Mouse (Mus musculus) frontal cortex, postnatal 36 days (tissue): ENCODE data around the gene Ppp1r3c.
A peak's percentile ranks its signal among the peaks of the same experiment; 100 is the strongest.

Source experiments
- DNase-seq, 2 experiments: peaks; one replicate each; pipeline ENCODE4 v3.0.0; 2022; ENCODE audit warnings: low spot score in 2 of 2

Ppp1r3c gene

DNA sequence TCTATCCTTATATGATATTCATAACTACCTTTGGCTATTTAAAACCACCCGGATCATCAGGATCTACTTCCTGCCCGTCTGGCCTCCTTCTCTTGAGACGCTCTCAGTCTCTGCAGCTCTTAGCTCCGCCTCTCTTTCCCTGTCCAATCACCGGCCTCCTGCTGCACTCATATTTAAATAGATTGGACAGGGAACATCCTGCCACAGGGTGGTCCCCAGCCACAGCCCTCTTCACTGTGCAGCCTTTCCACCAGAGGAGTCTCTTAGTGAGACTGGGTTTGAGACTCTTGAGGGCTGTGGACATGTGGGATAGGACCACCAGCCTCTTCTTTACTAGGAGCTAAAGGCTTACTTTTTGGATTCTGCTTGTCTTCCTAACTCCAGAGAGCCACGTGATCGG is 20.2 kb downstream of the Ppp1r3c start:
- DNase-seq, result no peak

- DNase-seq, result no peak
Observed at GRCm38 (mm10) chr19:36715591-36715990, 20.9 kb downstream of the Ppp1r3c start.

GRCm38 (mm10) chr19:36714492-36714891 is 22.0 kb downstream of the Ppp1r3c start:
- DNase-seq, result no peak

GRCm38 (mm10) chr19:36713092-36713491 is 23.4 kb downstream of the Ppp1r3c start:
- no peak for DNase-seq

- no peak for DNase-seq
Observed at GRCm38 (mm10) chr19:36706195-36706594, 30.3 kb downstream of the Ppp1r3c start.

GRCm38 (mm10) chr19:36705286-36706146 is 30.9 kb downstream of the Ppp1r3c start:
- DNase-seq, result peak in 1 of 2 experiments; percentile 26

DNA sequence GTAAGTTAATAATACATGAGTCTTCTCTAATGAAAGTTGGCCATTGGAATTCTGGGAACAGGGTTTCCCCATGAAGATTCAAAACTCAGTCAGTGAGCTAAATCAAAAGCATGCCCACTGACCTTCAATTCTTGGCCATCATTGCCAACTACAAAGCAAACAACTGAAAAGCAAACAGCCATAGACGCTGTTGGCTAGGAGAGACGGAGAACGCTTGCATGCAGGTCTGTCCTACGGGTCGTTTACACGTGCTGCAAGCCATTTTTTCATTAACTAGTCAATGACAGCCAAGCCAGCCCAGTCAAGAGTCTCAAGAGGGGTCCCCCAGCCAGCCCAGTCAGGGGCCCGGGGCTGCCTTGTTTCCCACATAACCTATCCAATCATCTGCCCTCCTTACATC is 31.7 kb downstream of the Ppp1r3c start:
- DNase-seq, result no peak

- no peak for DNase-seq
Observed at GRCm38 (mm10) chr19:36701809-36702622, 34.4 kb downstream of the Ppp1r3c start.

DNA sequence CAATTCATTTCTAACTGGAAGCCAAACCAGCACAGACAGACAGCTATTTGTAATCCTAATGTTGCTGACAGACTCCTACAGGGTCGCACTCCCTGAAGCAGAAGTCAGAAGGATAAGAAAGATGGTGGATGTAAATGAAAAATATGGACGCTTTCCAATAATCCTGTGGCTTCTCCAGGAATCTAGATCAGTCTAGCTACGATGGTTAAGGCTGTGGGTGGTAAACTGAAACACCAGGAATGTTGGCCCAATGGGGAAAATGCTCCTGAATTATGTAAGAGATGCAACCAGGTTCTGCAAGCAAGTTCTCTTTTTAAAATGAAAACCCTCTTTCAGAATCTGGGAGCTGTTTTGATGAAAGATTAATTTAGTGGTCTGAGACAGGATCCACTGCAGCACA is 35.1 kb downstream of the Ppp1r3c start:
- DNase-seq, result peak in 1 of 2 experiments; percentile 45

- DNase-seq, result no peak
Observed at GRCm38 (mm10) chr19:36700937-36701336, 35.5 kb downstream of the Ppp1r3c start.

- DNase-seq, result no peak
Observed at GRCm38 (mm10) chr19:36699151-36699550, 37.3 kb downstream of the Ppp1r3c start.

- no peak for DNase-seq
Observed at GRCm38 (mm10) chr19:36698200-36698599, 38.3 kb downstream of the Ppp1r3c start.

DNA sequence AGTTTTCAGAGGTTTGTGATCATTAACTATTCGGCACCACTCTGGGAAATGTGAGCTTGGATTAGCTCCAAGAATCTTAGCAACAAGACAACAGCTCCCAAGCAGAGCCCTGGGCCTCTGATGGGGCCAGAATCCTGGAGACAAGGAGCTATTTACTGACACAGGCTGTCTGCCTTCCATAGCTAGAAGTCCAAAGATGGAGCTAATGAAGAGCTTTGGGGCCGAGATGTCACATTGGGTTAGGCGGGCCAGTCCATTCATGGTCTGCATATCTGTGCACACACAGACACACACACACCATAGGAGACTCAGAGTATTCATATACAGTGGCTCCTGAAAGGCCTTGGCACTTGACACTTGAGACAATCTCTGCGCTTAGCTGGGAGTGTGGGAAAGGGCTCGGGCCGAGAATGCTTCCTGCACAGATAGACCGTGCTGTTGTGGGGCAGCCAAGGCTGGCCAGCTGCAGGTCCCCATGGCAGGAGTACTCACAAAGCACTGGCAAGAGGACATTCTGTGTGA is 39.8 kb downstream of the Ppp1r3c start:
- no peak for DNase-seq

- no peak for DNase-seq
Observed at GRCm38 (mm10) chr19:36693530-36693929, 42.9 kb downstream of the Ppp1r3c start.

DNA sequence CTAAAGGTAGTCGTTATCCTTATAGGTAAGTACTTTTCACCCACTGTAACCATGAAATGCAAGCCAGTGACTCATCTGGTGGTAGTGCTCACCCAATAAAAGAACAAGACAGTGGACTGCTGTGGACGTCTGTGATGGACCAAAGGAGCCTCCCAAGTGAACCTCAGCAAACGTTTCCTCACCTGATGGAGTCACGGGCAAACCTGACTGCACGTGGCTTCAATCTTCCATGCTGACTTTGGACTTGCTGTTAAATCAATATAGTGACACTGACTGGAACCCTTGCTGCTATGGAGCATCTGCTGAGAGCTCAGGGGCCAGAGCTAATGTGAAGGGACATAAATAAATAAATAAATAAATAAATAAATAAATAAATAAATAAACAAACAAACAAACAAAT is 44.5 kb downstream of the Ppp1r3c start:
- no peak for DNase-seq

GRCm38 (mm10) chr19:36691245-36691644 is 45.2 kb downstream of the Ppp1r3c start:
- DNase-seq, result no peak

- DNase-seq, result peak in 1 of 2 experiments; percentile 38
Observed at GRCm38 (mm10) chr19:36689205-36689604, 47.2 kb downstream of the Ppp1r3c start.

DNA sequence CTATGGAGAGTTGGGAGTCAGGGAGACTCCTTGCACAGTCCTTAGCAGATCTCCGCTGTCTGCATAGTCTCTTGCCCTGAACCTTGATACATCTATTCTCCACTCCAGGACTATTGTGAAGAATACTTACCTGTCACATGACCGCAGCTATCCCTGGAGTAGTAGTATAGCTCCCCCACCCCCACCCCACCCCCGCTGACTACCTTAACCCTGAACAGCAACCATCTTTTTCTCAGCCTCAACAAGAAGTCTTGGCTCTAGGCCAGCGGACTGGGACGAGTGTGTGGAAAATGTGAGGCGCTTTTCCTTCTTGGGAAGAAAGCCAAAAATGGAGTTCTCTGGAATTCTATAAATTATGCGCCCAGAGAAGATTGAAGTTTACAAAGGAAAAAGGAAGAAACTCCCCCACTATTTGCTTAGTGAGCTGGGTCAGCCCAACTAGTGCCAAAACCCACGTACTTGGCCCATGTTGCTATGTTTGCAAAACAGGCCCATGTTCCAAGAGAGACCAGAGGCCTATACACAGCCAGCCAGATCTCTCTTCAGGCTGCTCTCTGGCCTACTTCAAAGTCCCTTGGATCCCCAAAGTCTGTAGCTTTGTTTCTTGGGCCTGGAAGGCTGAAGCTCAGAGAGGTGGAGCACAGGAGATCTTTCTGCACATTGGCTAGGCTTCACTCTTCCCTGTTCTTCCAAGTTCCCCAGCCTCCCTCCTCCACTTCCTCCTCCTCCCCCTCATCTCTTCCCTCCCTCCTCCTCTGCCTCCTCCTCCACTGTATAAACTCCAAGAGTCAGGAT is 48.4 kb downstream of the Ppp1r3c start:
- peak; percentile 45 to 53 for DNase-seq

- no peak for DNase-seq
Observed at GRCm38 (mm10) chr19:36687044-36687443, 49.4 kb downstream of the Ppp1r3c start.

- no peak for DNase-seq
Observed at GRCm38 (mm10) chr19:36686016-36686415, 50.4 kb downstream of the Ppp1r3c start.

GRCm38 (mm10) chr19:36682560-36682959 is 53.9 kb downstream of the Ppp1r3c start:
- DNase-seq, result no peak
